Mouse (Mus musculus) spleen, adult 12 weeks (tissue): ENCODE measurements around the gene Tjp2.
A peak's percentile ranks its signal among the peaks of the same experiment; 100 is the strongest.

ENCODE experiments used
- DNase-seq: peaks from one replicate; pipeline ENCODE4 v3.0.0; 2022; ENCODE audit warnings: low spot score

The Tjp2 gene

GRCm38 (mm10) chr19:24178086-24178485, 46.7 kb downstream of the Tjp2 start:
- DNase-seq, result no peak

GRCm38 (mm10) chr19:24176692-24177091, 48.1 kb downstream of the Tjp2 start:
- DNase-seq, result no peak

DNA sequence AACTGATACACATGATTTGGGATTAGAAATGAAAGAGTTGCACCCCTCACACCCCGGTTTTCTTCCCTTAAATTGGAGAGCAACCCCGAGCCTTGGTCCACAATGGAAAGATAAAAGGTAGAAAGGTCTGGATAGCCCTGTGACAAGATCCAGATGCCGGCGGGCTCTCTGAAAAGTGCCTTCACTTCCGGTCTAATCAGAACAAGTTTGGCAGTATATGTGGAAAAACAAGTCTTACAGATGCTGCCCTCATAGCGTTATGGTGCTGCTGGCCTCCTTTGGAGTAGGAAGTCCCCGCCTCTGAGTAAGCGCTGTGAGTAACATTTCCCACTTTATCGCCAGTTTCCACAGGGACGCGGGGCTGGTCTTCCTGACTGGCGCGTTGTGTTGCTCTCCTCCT, 49.9 kb downstream of the Tjp2 start:
- no peak for DNase-seq

DNA sequence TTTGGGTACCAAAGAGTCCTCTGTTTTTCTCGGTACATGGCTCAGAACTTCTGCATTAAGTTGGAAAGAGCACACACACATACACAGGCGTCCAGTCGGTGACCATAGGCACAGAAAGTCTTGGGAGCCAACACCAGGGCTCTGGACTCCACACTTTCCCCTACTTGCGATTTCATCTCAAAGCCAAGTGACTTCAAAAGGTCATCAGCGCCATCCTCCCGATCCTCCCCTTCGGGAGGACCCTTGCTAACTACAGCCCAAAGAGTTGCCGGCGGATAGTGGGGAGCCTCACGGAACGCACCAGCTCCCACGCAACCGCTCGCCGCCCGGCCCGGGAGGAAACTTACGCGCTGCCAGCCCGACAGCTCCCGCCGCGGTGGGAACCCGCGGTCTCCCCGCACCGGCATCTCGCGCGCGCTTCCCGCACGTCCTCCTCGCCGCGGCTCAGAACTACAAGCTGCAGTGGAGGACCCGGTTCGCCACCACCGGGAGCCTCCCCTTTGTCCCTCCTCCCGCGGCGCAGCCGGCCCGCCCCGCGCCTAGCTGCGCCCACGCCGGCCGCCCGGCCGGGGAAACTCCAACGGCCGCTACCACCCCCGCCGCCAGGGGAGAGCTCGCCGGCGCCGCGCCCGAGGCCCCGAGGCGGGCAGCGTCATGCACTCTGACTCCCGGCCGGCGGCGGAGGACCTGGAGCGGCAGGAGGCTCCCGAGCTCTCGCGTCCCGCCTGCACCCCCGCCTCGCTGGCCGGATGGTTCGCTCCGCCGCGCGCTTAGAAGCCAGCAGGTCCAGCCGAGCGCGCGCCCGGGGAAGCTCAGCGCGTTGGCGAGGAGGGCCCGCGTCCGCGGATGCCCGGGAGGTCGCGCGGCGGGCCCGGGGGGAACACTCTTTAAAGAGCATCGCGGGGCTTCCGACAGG, 51.0 kb downstream of the Tjp2 start:
- peak; percentile 43 for DNase-seq

- DNase-seq, result no peak
Observed at GRCm38 (mm10) chr19:24173020-24173419, 51.8 kb downstream of the Tjp2 start.

DNA sequence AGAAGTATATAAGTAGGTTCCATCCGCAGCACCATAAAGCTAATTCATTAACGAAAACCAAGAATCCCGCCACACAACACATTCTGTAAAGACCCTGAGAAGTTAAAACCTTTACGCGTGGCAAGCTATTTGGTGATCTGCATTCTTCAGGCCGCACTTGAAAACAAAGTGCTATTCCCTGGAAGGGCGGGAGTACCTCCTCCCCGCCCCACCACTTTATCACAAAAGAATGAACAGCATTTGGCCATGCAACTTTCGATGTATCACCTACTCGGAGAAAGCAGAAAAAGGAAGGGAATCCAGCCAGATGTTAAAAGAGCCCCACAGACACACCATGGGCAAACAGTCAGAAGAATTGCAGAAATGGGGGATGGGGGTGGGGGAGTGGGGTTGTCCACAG, 56.3 kb downstream of the Tjp2 start:
- no peak for DNase-seq

DNA sequence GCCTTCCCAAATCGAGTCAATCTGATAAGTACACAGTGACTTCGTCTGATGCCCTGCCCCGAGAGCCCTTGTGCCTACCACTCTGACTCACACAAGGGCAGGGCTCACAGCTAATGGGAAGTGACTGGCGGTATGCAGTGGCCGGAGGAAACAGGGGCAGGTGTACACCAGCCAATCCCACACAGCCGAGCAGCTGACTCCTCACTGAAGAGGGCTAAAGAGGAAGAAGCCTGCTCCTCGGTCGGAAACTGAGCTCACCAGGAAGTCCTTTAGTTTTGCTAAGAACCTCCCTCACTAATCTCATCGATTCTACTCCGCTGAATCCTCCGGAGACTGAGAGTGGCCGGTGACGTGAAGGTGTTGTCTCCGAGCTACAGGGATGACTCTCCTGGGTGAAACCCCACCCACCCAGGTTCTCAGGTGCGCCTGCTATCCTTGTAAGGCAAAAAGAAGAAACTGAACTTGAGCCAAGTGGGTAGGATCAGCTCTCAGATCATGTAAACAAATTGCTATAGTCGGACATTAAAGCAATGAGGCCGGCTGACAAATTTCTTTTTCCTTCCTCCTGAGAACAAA, 58.2 kb downstream of the Tjp2 start:
- DNase-seq, result peak; percentile 23

DNA sequence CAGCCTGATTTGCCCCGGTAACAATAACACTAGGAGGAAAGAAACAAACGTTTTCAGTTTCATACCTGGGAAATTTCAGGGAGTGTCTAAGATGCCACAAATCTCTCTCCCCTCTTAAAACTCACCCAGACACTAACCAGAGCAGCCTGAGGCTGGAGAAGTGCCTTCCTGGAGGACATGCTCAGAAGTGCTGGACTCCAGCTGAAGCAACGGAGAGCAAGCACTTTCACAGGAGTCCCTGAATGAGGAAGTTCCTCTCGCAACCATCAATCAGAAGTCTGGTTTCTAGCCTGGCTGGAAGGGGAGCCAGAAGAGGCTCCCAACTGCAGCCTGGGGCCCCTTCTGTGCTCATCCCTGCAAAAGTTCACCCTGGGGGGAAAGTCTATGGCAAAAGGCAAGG, 60.9 kb downstream of the Tjp2 start:
- DNase-seq, result no peak

GRCm38 (mm10) chr19:24160460-24160859, 64.4 kb downstream of the Tjp2 start:
- no peak for DNase-seq

- no peak for DNase-seq
Observed at GRCm38 (mm10) chr19:24159751-24160150, 65.1 kb downstream of the Tjp2 start.

DNA sequence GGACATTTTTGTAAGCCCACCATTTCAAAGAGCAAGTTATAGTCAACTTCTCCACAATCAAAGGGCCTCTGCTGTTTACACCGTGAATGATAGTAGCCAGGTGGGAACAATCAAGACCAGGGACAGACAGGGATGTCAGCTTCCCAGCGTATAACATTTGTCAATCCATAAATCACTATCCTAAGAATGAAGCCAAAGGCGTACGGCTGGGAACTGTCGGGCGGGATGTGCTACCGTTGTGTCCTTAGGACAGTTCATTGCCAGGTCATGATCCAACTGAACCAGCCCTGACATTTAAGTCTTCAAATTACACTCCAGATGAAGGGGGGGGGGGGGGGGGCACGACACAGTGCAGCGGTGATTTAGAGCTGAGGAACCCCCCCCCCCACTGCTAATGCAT, 65.5 kb downstream of the Tjp2 start:
- no peak for DNase-seq

- no peak for DNase-seq
Observed at GRCm38 (mm10) chr19:24156067-24156455, 68.8 kb downstream of the Tjp2 start.

DNA sequence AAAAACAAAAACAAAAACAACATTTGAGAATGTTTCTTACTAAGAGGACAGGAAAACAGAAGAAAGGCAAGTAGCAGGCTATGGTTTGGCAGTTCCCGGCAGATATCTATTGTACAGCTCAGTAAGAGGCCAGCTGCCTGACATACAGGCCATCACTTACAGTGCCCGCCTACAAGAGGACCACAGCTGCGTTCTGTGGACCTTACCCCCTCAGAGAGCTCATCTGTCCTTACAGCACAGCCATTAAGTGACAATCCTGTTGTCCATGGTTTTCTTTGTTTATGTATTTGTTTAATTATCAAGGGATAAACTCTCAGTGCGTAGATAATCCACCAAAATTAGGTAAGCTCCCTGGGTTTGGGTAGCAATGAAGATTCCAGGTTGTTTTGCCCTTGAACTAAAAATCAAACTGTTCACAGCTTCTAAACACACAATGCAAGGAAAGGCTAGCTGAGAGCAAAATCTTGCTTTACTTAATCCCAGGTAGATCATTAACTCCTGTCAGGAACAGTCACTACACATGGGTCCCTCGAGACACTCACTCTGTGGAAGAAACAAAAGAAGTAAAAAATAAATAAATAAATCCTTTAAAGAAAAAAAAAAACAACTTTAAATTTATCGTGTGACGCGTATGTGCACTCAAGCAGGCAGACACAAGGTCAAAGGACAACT, 69.3 kb downstream of the Tjp2 start:
- DNase-seq, result no peak

DNA sequence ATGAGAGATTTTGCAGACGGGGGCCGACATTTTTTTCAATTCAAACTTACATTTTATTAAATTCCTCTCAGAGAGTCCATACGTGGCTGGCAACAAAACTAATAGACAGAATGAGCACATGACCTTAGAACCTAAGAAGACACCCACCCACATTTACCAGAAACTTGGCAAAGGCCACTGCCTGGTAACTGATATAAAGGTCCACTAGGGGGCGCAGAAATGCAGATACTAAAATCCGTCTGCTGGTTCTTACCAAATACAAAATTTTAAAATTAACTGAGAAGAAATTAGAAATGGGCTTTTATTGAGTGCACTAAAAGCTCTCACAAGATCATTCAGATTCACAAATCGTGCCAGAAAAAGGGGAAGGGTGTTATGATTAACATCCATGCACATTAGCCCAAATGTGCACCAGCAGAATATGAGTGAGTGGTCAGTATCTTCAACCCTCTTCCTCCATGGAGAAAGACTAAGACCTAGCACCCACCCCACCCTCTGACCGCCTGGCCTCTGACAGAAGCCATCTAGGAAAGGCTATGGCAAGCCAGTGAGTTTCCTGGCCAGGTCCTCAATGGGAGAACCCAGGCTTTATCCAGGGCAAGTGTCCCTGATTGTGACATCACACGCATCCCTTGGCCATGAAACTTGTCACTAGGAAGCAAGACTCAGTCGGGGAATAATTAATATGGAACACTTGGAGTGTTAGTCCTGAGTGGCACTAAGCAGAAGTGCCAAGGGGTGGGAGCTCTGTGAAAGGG, 71.4 kb downstream of the Tjp2 start:
- DNase-seq, result no peak

DNA sequence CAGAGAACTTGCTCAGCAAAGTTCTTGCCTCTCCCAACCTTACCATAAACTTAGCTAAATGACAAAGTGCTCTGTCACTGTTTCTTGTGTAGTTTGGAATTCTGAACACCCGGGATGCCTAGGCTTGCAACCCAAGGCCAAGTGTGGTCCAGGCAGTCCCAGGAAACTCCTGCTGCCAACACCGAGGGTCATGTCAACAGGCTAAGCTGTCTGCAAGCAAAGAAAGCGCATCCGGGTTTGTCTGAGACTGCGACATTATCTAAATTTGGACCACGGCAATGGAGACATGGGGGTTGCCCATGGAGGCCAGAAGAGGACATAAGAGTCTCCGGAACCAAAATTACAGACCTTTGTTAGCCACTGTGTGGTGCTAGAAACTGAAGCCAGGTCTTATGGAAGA, 80.8 kb downstream of the Tjp2 start:
- DNase-seq, result no peak

GRCm38 (mm10) chr19:24142621-24143061, 82.2 kb downstream of the Tjp2 start:
- no peak for DNase-seq

DNA sequence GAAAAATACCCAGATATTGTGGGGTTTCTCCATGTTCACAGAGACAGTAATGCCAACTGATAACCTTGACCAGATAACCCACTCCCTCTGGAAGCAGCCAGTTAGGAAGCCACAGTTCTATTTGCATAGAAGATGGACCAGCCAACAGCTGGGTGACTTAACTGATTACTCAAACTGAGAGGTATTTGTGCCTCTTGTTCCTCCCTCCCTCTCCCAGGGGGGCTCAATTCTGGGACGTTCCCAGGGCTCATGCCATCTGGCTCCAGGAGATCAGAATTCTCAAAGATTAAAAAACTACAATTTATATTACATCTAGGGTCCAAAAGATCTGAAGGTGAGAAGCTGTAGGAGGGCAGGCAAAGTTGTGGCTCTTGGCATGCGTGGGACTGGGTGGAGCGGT, 84.5 kb downstream of the Tjp2 start:
- DNase-seq, result no peak

- DNase-seq, result no peak
Observed at GRCm38 (mm10) chr19:24137392-24137791, 87.4 kb downstream of the Tjp2 start.

- DNase-seq, result no peak
Observed at GRCm38 (mm10) chr19:24134991-24135390, 89.8 kb downstream of the Tjp2 start.

DNA sequence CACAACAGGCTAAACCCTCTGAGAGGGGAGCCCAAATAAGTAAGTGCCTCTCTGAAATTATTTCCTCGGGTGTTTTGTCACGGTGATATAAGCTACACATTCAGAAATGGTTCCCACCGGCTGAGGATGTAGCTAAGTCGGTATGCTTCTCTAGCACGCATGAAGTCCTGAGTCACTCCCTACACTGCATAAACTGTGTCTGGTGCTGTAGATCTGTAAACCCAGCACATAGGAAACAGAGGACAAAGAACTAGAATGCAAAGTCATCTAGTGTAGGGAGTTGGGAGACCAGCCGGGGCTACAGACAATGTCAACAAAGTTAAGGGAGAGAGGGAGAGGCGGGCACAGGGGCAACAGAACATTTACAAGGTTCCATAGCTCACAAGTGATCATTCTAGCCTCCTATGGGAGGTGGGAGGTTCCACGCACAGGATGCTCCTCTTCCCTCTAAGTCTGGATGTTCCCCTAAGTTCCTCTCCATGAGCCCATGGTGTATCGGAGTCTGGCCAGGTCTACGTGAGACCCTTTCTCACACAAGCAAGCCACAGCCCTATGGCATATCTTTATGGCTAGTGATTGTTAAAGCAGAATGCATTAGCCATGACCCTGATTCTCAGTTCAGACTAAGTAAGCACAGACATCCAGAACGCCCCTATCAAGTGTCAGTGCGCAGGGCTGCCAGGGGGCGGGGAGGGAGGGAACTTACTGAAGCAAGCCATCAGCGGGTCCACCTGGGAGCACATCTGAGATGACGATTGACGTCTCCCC, 90.5 kb downstream of the Tjp2 start:
- DNase-seq, result no peak

- no peak for DNase-seq
Observed at GRCm38 (mm10) chr19:24123534-24124290, 101.1 kb downstream of the Tjp2 start.
